Mouse (Mus musculus) hindbrain, embryonic 14.5 days (tissue): Measurements from ENCODE around the gene Hist2h2bb. TPM values are rescaled to one million over a fixed set of nuclear protein-coding genes. Genes with fewer than 3 reads are reported as not detected.
"Not testable (repeated sequence)": the region's sequence is repeated elsewhere in the genome, so short reads cannot be mapped to it uniquely, and the experiment has no call there.

Source experiments
- ATAC-seq: fragments of 200-750 bp; cut with Nextera tagmentation; 2 replicates; pipeline ENCODE4 v1.8.0; 2017; ENCODE audit warnings: moderate number of reproducible peaks, mild to moderate bottlenecking, moderate TSS enrichment, moderate library complexity; ENCODE audit not compliant: low FRiP score
- DNase-seq: peaks from one replicate; pipeline ENCODE4 v3.0.0-alpha.2; 2015; ENCODE audit warnings: low spot score
- H3K27ac ChIP-seq: fragments of 300-500 bp; sonication (generic); 2 replicates; pipeline ENCODE4 v1.5.1; 2014; ENCODE audit warnings: mild to moderate bottlenecking, moderate library complexity
- H3K27me3 ChIP-seq: fragments of 300-500 bp; sonication (generic); 2 replicates; pipeline ENCODE4 v1.6.1; 2014; ENCODE audit warnings: mild to moderate bottlenecking, low read length, mixed read lengths; ENCODE audit not compliant: control insufficient read depth, insufficient read depth
- H3K36me3 ChIP-seq: fragments of 300-500 bp; sonication (generic); replicated peaks from 2 replicates; pipeline ENCODE4 v1.6.1; 2014; ENCODE audit not compliant: control insufficient read depth, insufficient read depth
- H3K4me1 ChIP-seq: fragments of 300-500 bp; sonication (generic); replicated peaks from 2 replicates; pipeline ENCODE4 v1.6.1; 2014; ENCODE audit warnings: antibody characterized with exemption, low read length, mixed read lengths; ENCODE audit not compliant: control insufficient read depth, insufficient read depth
- H3K4me2 ChIP-seq: fragments of 300-500 bp; sonication (generic); replicated peaks from 2 replicates; pipeline ENCODE4 v1.6.1; 2014; ENCODE audit warnings: mild to moderate bottlenecking, moderate library complexity
- H3K4me3 ChIP-seq: fragments of 300-500 bp; sonication (generic); replicated peaks from 2 replicates; pipeline ENCODE4 v1.5.1; 2014; ENCODE audit warnings: mild to moderate bottlenecking, low read length
- H3K9ac ChIP-seq: fragments of 300-500 bp; sonication (generic); 2 replicates; pipeline ENCODE4 v1.6.1; 2014
- H3K9me3 ChIP-seq: fragments of 300-500 bp; sonication (generic); 2 replicates; pipeline ENCODE4 v1.6.1; 2016; ENCODE audit warnings: low read length; ENCODE audit not compliant: control insufficient read depth
- WGBS: fragments of 180-500 bp; shearing (Covaris S2); extraction: QIAGEN DNeasy Blood & Tissue Kit; methylation state at CpG from one replicate; pipeline ENCODE4 v1.1.7; 2014; 5-methylcytosine and 5-hydroxymethylcytosine counted together
- polyA plus RNA-seq: library from polyadenylated mRNA; unstranded; fragments of >200 nt; fragmentation: Nextera tagmentation; extraction: Ambion mirVana; gene quantifications from 2 replicates; pipeline ENCODE4 v1.2.1, GENCODE M21; 2014

The Hist2h2bb gene
- 4.1 and 4.7 TPM in 2 replicates for polyA plus RNA-seq

- under 1% methylated on average over 45 of the region's 45 CpGs for WGBS
- H3K4me2 ChIP-seq: peak within 1 kb of the TSS; percentile 83
- DNase-seq: peak; percentile 94
Observed at GRCm38 (mm10) chr3:96269511-96270474, at the start of gene Hist2h2bb. Hist2h2bb (plus strand) TSS chr3:96269752.

GRCm38 (mm10) chr3:96220131-96220764 lies 49.3 kb upstream of the Hist2h2bb start:
- H3K36me3 ChIP-seq, H3K27me3 ChIP-seq, H3K9me3 ChIP-seq: not testable (repeated sequence)
- DNase-seq (peak; percentile 32), ATAC-seq (0 out of 2 replicates have a peak, but pooled peaks have one; percentile 5)
- Histone ChIP-seq H3K27ac (peak overlapping the region; percentile 96), H3K4me3 (peak overlapping the region; percentile 54), H3K4me2 (peak overlapping the region; percentile 89), H3K4me1 (peaks cover 29% of the 10 kb centered on the region), H3K9ac (peak overlapping the region; percentile 78)
- under 1% methylated on average over 29 of the region's 47 CpGs for WGBS

More at GRCm38 (mm10) chr3:96269511-96270474, at the start of gene Hist2h2bb:
- Histone ChIP-seq H3K4me1 (0 out of 2 replicates have a peak, but pooled peaks cover 4% of the 10 kb centered on the region), H3K4me3 (peak within 1 kb of the TSS; percentile 46), H3K27me3 (no peaks in the 10 kb centered on the region), H3K9me3 (no peaks in the 10 kb centered on the region), H3K9ac (peak within 1 kb of the TSS; percentile 68), H3K36me3 (no peaks in the 10 kb centered on the region), H3K27ac (peak within 1 kb of the TSS; percentile 93)
- ATAC-seq: peak; percentile 97

GRCm38 (mm10) chr3:96220765-96221639 lies 48.5 kb upstream of the Hist2h2bb start, which contains the start of the genes Hist2h2ac and Hist2h2be:
Hist2h2ac (minus strand) TSS chr3:96220880.
Hist2h2be (plus strand) TSS chr3:96221119.
- Histone ChIP-seq H3K9me3 (no peaks in the 10 kb centered on the region), H3K4me3 (peak within 1 kb of the TSS; percentile 54), H3K4me2 (peak within 1 kb of the TSS; percentile 89), H3K4me1 (peaks cover 29% of the 10 kb centered on the region), H3K27ac (peak within 1 kb of the TSS; percentile 96), H3K36me3 (no peaks in the 10 kb centered on the region), H3K9ac (peak within 1 kb of the TSS; percentile 78), H3K27me3 (no peaks in the 10 kb centered on the region)
- ATAC-seq (peak; percentile 81), DNase-seq (peak; percentile 80)
- under 1% methylated on average over 43 of the region's 43 CpGs for whole genome bisulfite sequencing

- WGBS: 14% methylated on average over 9 of the region's 9 CpGs
- DNase-seq: no peak
Observed at GRCm38 (mm10) chr3:96221640-96222038, 47.9 kb upstream of the Hist2h2bb start.

GRCm38 (mm10) chr3:96222774-96223173 lies 46.8 kb upstream of the Hist2h2bb start:
- Histone ChIP-seq H3K27ac (no peak overlapping the region), H3K4me2 (peak overlapping the region; percentile 89; the same call in 1 of the 2 replicates), H3K9ac (no peak overlapping the region), H3K9me3 (no peaks in the 10 kb centered on the region), H3K36me3 (no peaks in the 10 kb centered on the region), H3K4me3 (no peak overlapping the region), H3K4me1 (peaks cover 29% of the 10 kb centered on the region), H3K27me3 (no peaks in the 10 kb centered on the region)
- DNase-seq (no peak), ATAC-seq (no peak)
- WGBS: 93% methylated on average over 4 of the region's 4 CpGs

More at GRCm38 (mm10) chr3:96221640-96222038, 47.9 kb upstream of the Hist2h2bb start:
- no peaks in the 10 kb centered on the region for H3K36me3 ChIP-seq
- H3K4me2 ChIP-seq: peak overlapping the region; percentile 89
- ATAC-seq: no peak
- peak overlapping the region; percentile 54 for H3K4me3 ChIP-seq
- no peaks in the 10 kb centered on the region for H3K9me3 ChIP-seq
- H3K9ac ChIP-seq: peak overlapping the region; percentile 78
- H3K4me1 ChIP-seq: peaks cover 29% of the 10 kb centered on the region
- no peaks in the 10 kb centered on the region for H3K27me3 ChIP-seq
- H3K27ac ChIP-seq: peak overlapping the region; percentile 96

GRCm38 (mm10) chr3:96225421-96225820 lies 44.1 kb upstream of the Hist2h2bb start:
- Histone ChIP-seq H3K27me3 (no peaks in the 10 kb centered on the region), H3K9me3 (no peaks in the 10 kb centered on the region), H3K36me3 (no peaks in the 10 kb centered on the region), H3K4me1 (peaks cover 21% of the 10 kb centered on the region), H3K4me3 (no peak overlapping the region), H3K4me2 (no peak overlapping the region), H3K9ac (no peak overlapping the region), H3K27ac (no peak overlapping the region)
- no peak for DNase-seq
- ATAC-seq: no peak
- 15% methylated on average over 2 of the region's 2 CpGs for WGBS

- DNase-seq (no peak), ATAC-seq (no peak)
- WGBS: 76% methylated on average over 8 of the region's 8 CpGs
- H3K27me3 ChIP-seq: no peaks in the 10 kb centered on the region
- no peak overlapping the region for H3K9ac ChIP-seq
- H3K9me3 ChIP-seq: no peaks in the 10 kb centered on the region
- no peak overlapping the region for H3K27ac ChIP-seq
- no peak overlapping the region for H3K4me3 ChIP-seq
- peaks cover 11% of the 10 kb centered on the region for H3K4me1 ChIP-seq
- no peak overlapping the region for H3K4me2 ChIP-seq
- H3K36me3 ChIP-seq: no peaks in the 10 kb centered on the region
Observed at GRCm38 (mm10) chr3:96226695-96227648, 42.6 kb upstream of the Hist2h2bb start.

GRCm38 (mm10) chr3:96228828-96229227 lies 40.7 kb upstream of the Hist2h2bb start:
- Histone ChIP-seq H3K4me3 (no peak overlapping the region), H3K4me1 (no peaks in the 10 kb centered on the region), H3K9me3 (no peaks in the 10 kb centered on the region), H3K27ac (no peak overlapping the region), H3K9ac (no peak overlapping the region), H3K4me2 (no peak overlapping the region), H3K36me3 (no peaks in the 10 kb centered on the region), H3K27me3 (no peaks in the 10 kb centered on the region)
- 78% methylated on average over 2 of the region's 2 CpGs for WGBS
- DNase-seq (no peak), ATAC-seq (no peak)
